Mouse (Mus musculus) limb, embryonic 11.5 days (tissue): ENCODE measurements around the gene Sf3b3. TPM values are rescaled to one million over a fixed set of nuclear protein-coding genes. Genes with fewer than 3 reads are reported as not detected.

Source experiments
- ATAC-seq: fragments of 200-750 bp; cut with Nextera tagmentation; 2 replicates; pipeline ENCODE4 v1.8.0; 2017; ENCODE audit warnings: low read depth; ENCODE audit not compliant: insufficient number of reproducible peaks, low FRiP score, low TSS enrichment
- DNase-seq: peaks from one replicate; pipeline ENCODE4 v3.0.0-alpha.2; 2015; ENCODE audit warnings: low spot score
- H3K27ac ChIP-seq: fragments of 300-500 bp; sonication (generic); replicated peaks from 2 replicates; pipeline ENCODE4 v1.5.1; 2014; ENCODE audit warnings: low read depth, mild to moderate bottlenecking, low read length
- H3K27me3 ChIP-seq: fragments of 300-500 bp; sonication (generic); 2 replicates; pipeline ENCODE4 v1.6.1; 2014; ENCODE audit warnings: mild to moderate bottlenecking, low read length, mixed read lengths; ENCODE audit not compliant: control insufficient read depth, insufficient read depth
- H3K36me3 ChIP-seq: fragments of 300-500 bp; sonication (generic); 2 replicates; pipeline ENCODE4 v1.6.1; 2014; ENCODE audit warnings: mild to moderate bottlenecking, low read length, moderate library complexity, mixed read lengths; ENCODE audit not compliant: control insufficient read depth, insufficient read depth
- H3K4me1 ChIP-seq: fragments of 300-500 bp; sonication (generic); 2 replicates; pipeline ENCODE4 v1.6.1; 2014; ENCODE audit warnings: low read length, mixed read lengths; ENCODE audit not compliant: control insufficient read depth, insufficient read depth
- H3K4me2 ChIP-seq: fragments of 300-500 bp; sonication (generic); 2 replicates; pipeline ENCODE4 v1.6.1; 2014; ENCODE audit warnings: low read depth, mild to moderate bottlenecking, moderate library complexity; ENCODE audit not compliant: severe bottlenecking
- H3K4me3 ChIP-seq: fragments of 300-500 bp; sonication (generic); 2 replicates; pipeline ENCODE4 v1.5.1; 2014; ENCODE audit warnings: low read depth, low read length
- H3K9ac ChIP-seq: fragments of 300-500 bp; sonication (generic); 2 replicates; pipeline ENCODE4 v1.6.1; 2014; ENCODE audit warnings: mild to moderate bottlenecking, low read length
- H3K9me3 ChIP-seq: fragments of 300-500 bp; sonication (generic); 2 replicates; pipeline ENCODE4 v1.6.1; 2016; ENCODE audit warnings: low read length; ENCODE audit not compliant: control insufficient read depth
- WGBS: fragments of 180-500 bp; shearing (Covaris S2); extraction: QIAGEN DNeasy Blood & Tissue Kit; methylation state at CpG from one replicate; pipeline ENCODE4 v1.1.7; 2014; 5-methylcytosine and 5-hydroxymethylcytosine counted together
- polyA plus RNA-seq: library from polyadenylated mRNA; unstranded; fragments of >200 nt; fragmentation: Nextera tagmentation; extraction: Ambion mirVana; gene quantifications from 2 replicates; pipeline ENCODE4 v1.2.1, GENCODE M21; 2014

Sf3b3 gene
- polyA plus RNA-seq, 1 experiment from 2014 or later = 215 TPM

DNA sequence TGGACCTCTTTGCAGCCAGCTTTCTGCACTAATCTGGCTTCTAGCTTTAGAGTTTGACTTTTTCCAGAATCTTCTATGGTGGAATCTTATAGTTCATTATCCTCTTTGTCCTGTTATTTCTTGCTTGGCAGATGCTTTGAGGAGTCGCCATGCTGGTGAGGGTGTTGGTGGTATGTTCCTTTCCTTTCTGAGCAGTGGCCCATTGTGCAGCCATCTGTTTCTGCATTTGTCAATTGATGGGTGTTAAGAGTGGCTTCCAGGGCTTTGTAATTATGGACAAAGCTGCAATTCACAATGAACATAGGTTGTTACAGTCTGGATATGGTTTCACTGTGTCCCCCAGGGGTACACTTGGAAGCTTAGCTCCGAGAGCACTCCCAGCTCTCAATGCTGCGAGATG is 81.9 kb downstream of the Sf3b3 start:
- H3K36me3 ChIP-seq = no peaks in the 10 kb centered on the region
- no peak overlapping the region for H3K9ac ChIP-seq
- H3K9me3 ChIP-seq = no peaks in the 10 kb centered on the region
- H3K4me1 ChIP-seq = no peaks in the 10 kb centered on the region
- no peak overlapping the region for H3K4me3 ChIP-seq
- ATAC-seq (no peak), DNase-seq (no peak)
- H3K27me3 ChIP-seq = no peaks in the 10 kb centered on the region
- 86% methylated on average over 3 of the region's 3 CpGs for WGBS
- H3K4me2 ChIP-seq = no peak overlapping the region
- H3K27ac ChIP-seq = no peak overlapping the region

DNA sequence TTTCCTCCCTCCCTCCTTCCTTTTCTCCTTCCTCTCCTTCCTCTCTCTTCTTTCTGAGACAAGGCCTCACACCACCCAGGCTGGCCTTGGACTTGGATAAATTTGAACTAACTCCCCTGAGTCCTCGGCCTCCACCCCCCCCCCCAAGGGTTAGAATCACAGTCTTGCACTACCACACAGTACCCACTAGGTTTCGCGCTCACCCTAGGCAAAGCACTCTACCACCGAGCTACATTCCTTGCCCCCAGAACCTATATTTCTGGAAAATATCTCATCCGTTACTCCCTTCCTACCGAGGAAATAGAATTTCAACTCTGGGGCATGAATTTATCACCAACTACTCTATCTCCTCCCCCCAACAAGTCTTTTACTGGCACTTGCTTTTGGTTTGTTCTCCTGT is 84.6 kb downstream of the Sf3b3 start:
- DNase-seq (no peak), ATAC-seq (no peak)
- H3K4me1 ChIP-seq = no peaks in the 10 kb centered on the region
- no peak overlapping the region for H3K27ac ChIP-seq
- no peaks in the 10 kb centered on the region for H3K9me3 ChIP-seq
- WGBS = 67% methylated on average over 6 of the region's 6 CpGs
- no peak overlapping the region for H3K9ac ChIP-seq
- no peaks in the 10 kb centered on the region for H3K27me3 ChIP-seq
- no peak overlapping the region for H3K4me2 ChIP-seq
- H3K36me3 ChIP-seq = no peaks in the 10 kb centered on the region
- no peak overlapping the region for H3K4me3 ChIP-seq

DNA sequence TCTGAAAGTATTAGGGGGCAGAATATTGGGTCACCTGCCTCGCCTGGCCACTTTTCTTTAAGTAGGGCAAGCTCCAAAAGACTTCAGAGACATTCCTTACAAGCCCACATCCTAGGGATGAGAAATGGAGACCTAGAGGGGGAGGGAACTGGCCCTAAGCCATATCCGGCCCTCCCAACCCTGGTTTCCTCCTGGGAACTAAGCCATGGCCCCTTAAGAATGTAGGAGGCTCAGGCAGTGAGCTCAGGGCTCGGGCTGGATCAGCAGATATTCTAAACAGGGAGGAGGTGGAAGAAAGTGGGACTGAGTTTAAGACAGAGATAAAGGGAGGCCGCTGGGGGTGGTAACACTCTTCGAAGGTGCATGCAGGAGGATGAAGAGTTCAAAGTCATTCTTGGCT is 85.4 kb downstream of the Sf3b3 start:
- no peaks in the 10 kb centered on the region for H3K9me3 ChIP-seq
- no peak for DNase-seq
- no peak overlapping the region for H3K4me2 ChIP-seq
- H3K36me3 ChIP-seq = no peaks in the 10 kb centered on the region
- H3K4me3 ChIP-seq = no peak overlapping the region
- H3K27ac ChIP-seq = no peak overlapping the region
- H3K27me3 ChIP-seq = no peaks in the 10 kb centered on the region
- 58% methylated on average over 5 of the region's 5 CpGs for WGBS
- no peaks in the 10 kb centered on the region for H3K4me1 ChIP-seq
- no peak overlapping the region for H3K9ac ChIP-seq
- ATAC-seq = no peak

DNA sequence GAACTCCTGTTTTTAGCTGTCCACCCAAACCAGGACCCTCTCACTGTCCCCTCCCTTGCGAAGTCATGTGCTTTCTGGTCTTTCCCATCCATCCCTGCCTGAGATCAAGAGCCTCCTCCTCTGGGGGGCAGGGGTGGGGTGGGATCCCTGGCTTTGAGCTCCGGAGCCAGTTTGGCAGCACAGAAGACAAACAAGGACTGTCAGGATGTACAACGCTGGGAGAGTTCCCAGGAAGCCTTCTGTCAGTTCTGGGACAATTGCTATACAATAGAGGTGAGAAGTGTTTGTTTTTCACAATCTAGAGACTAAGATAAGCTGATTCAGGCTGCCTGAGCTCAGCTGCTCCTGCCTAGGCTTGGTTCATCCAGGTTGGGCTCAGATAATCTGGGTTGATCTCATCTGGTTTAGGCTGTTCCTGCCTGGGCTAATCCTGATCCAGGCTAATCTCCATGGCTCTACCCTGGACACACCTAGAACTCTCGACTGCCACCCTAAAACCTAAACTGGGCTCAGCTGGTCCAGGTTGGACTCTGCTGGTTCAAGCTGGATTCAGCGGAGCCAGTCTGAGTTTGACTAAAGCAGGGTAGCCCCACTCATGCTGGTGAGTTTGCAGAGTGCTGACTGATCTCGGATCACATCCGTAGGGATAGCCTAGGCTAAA is 86.2 kb downstream of the Sf3b3 start:
- no peaks in the 10 kb centered on the region for H3K4me1 ChIP-seq
- no peaks in the 10 kb centered on the region for H3K9me3 ChIP-seq
- no peak overlapping the region for H3K9ac ChIP-seq
- H3K4me2 ChIP-seq = no peak overlapping the region
- no peak overlapping the region for H3K27ac ChIP-seq
- 65% methylated on average over 7 of the region's 7 CpGs for WGBS
- H3K36me3 ChIP-seq = no peaks in the 10 kb centered on the region
- H3K27me3 ChIP-seq = no peaks in the 10 kb centered on the region
- H3K4me3 ChIP-seq = no peak overlapping the region
- DNase-seq (no peak), ATAC-seq (no peak)

Other genes with a start within 250 kb of the Sf3b3 start
- 30.5 TPM in 2 replicates for gene Vac14, start 228.2 kb downstream of the Sf3b3 start, polyA plus RNA-seq
- gene Mtss1l, start 125.3 kb downstream of the Sf3b3 start, polyA plus RNA-seq = 15.7 and 20.9 TPM in 2 replicates
- gene Il34, start 40.9 kb downstream of the Sf3b3 start, polyA plus RNA-seq = not detected in 2 replicates
- 75.6 and 77.1 TPM in 2 replicates for gene Cog4, start 187 bp downstream of the Sf3b3 start, polyA plus RNA-seq
- gene Fuk, start 55.7 kb upstream of the Sf3b3 start, polyA plus RNA-seq = 10.2 and 10.7 TPM in 2 replicates
- gene St3gal2, start 73.1 kb upstream of the Sf3b3 start, polyA plus RNA-seq = 19.5 and 22.3 TPM in 2 replicates
- gene Ddx19a, start 151.0 kb upstream of the Sf3b3 start, polyA plus RNA-seq = 34.1 and 40.3 TPM in 2 replicates
- 4.5 and 4.7 TPM in 2 replicates for gene Ddx19b, start 185.0 kb upstream of the Sf3b3 start, polyA plus RNA-seq
- gene Aars, start 186.4 kb upstream of the Sf3b3 start, polyA plus RNA-seq = 66.1 and 78.4 TPM in 2 replicates
- 31.1 and 35.1 TPM in 2 replicates for gene Exosc6, start 209.6 kb upstream of the Sf3b3 start, polyA plus RNA-seq
- not detected in 2 replicates for gene Clec18a, start 245.6 kb upstream of the Sf3b3 start, polyA plus RNA-seq
- 5.9 and 7.8 TPM in 2 replicates for gene Pdpr, start 247.8 kb upstream of the Sf3b3 start, polyA plus RNA-seq